Mouse (Mus musculus): Measurements from ENCODE around the gene Sipa1l1.

- no peak for TF ChIP-seq POLR2A (IDR thresholded peaks at IDR 0.05; ENCODE audit: borderline replicate concordance, insufficient read depth, low read length)
- no peak for TF ChIP-seq CTCF (IDR thresholded peaks at IDR 0.05; ENCODE audit: borderline replicate concordance, insufficient read depth, low read depth, low read length)
These were observed 171.2 kb downstream of the Sipa1l1 start for GRCm38 (mm10) chr12:82340196-82340918.

Measured in cerebellum, adult 2 months (tissue).